12 mouse cellular contexts compared by ENCODE assay signal in genomic region chr11:101689701-101690113, GRCm38 (mm10). TPM values are rescaled to one million over a fixed set of nuclear protein-coding genes. Genes with fewer than 3 reads are reported as not detected.
DNase-seq lines count a peak whose midpoint lies in the region; ATAC-seq and TF ChIP-seq lines count a peak whose summit lies in the region.
"Had no signal": no experiment of that assay in that cellular context is flagged by ENCODE, and none has a peak within 500 bp of the region (broad histone marks: within the 10 kb centered on the region; RNA-seq: fewer than 3 reads in every experiment).

No protein-coding gene starts in this region.

- no peak overlapping the region for H3K9ac ChIP-seq in hindbrain, embryonic 11.5 days (ENCODE audit: low read depth, low read length)
- no peak overlapping the region for H3K9ac ChIP-seq in hindbrain, embryonic 16.5 days (ENCODE audit: low read depth, low read length)
- H3K9ac ChIP-seq in forebrain, embryonic 13.5 days = no peak overlapping the region
- H3K9ac ChIP-seq: embryonic facial prominence, embryonic 13.5 days; limb, embryonic 12.5 days had no signal

- no peak for TF ChIP-seq POLR2A in kidney, adult 2 months (IDR thresholded peaks at IDR 0.05; ENCODE audit: low read depth, low read length)

- no peaks in the 10 kb centered on the region for H3K36me3 ChIP-seq in hindbrain, embryonic 11.5 days (ENCODE audit: control insufficient read depth, insufficient read depth, low read length)
- no peaks in the 10 kb centered on the region for H3K36me3 ChIP-seq in hindbrain, embryonic 16.5 days (ENCODE audit: control insufficient read depth, insufficient read depth, low read length)
- no peaks in the 10 kb centered on the region for H3K36me3 ChIP-seq in forebrain, embryonic 13.5 days (ENCODE audit: poor library complexity, severe bottlenecking)
- no peaks in the 10 kb centered on the region for H3K36me3 ChIP-seq in kidney, adult 2 months (ENCODE audit: control insufficient read depth, insufficient read depth, low read length)
- H3K36me3 ChIP-seq: embryonic facial prominence, embryonic 13.5 days; limb, embryonic 12.5 days had no signal

- 66% methylated on average over 10 of the region's 10 CpGs for WGBS in hindbrain, embryonic 11.5 days
- WGBS in hindbrain, embryonic 16.5 days = 37% methylated on average over 10 of the region's 10 CpGs
- 23% methylated on average over 10 of the region's 10 CpGs for WGBS in forebrain, embryonic 13.5 days
- 70% methylated on average over 10 of the region's 10 CpGs for WGBS in kidney, adult 2 months

- H3K9me3 ChIP-seq in hindbrain, embryonic 11.5 days (ENCODE audit: control insufficient read depth, low read length) = no peaks in the 10 kb centered on the region
- H3K9me3 ChIP-seq in hindbrain, embryonic 16.5 days (ENCODE audit: control insufficient read depth, low read length) = no peaks in the 10 kb centered on the region
- no peaks in the 10 kb centered on the region for H3K9me3 ChIP-seq in forebrain, embryonic 13.5 days (replicated peaks)
- H3K9me3 ChIP-seq: embryonic facial prominence, embryonic 13.5 days; limb, embryonic 12.5 days had no signal

- no peak overlapping the region for H3K4me3 ChIP-seq in hindbrain, embryonic 11.5 days (ENCODE audit: low read depth, low read length)
- H3K4me3 ChIP-seq in hindbrain, embryonic 16.5 days (ENCODE audit: low read length) = no peak overlapping the region
- H3K4me3 ChIP-seq in forebrain, embryonic 13.5 days = no peak overlapping the region
- no peak overlapping the region for H3K4me3 ChIP-seq in layer of hippocampus, adult 2 months
- no peak overlapping the region for H3K4me3 ChIP-seq in kidney, adult 2 months (ENCODE audit: insufficient read depth, low read depth, low read length)
- H3K4me3 ChIP-seq: embryonic facial prominence, embryonic 13.5 days; limb, embryonic 12.5 days had no signal

- H3K27me3 ChIP-seq in hindbrain, embryonic 11.5 days (ENCODE audit: control insufficient read depth, insufficient read depth, low read length) = no peaks in the 10 kb centered on the region
- H3K27me3 ChIP-seq in hindbrain, embryonic 16.5 days (replicated peaks; ENCODE audit: control insufficient read depth, insufficient read depth, low read length) = no peaks in the 10 kb centered on the region
- H3K27me3 ChIP-seq in forebrain, embryonic 13.5 days = no peaks in the 10 kb centered on the region
- H3K27me3 ChIP-seq in kidney, adult 2 months (replicated peaks; ENCODE audit: control insufficient read depth, insufficient read depth, low read length) = no peaks in the 10 kb centered on the region
- H3K27me3 ChIP-seq: embryonic facial prominence, embryonic 13.5 days; limb, embryonic 12.5 days had no signal

- no peak overlapping the region for H3K4me2 ChIP-seq in hindbrain, embryonic 11.5 days (replicated peaks; ENCODE audit: low read depth, low read length)
- H3K4me2 ChIP-seq in hindbrain, embryonic 16.5 days (ENCODE audit: low read length) = no peak overlapping the region
- H3K4me2 ChIP-seq in forebrain, embryonic 13.5 days = peak overlapping the region; percentile 19; the same call in 1 of the 2 replicates
- H3K4me2 ChIP-seq: embryonic facial prominence, embryonic 13.5 days; limb, embryonic 12.5 days had no signal

- TF ChIP-seq CTCF in layer of hippocampus, adult 2 months (conservative IDR thresholded peaks at IDR 0.05) = peak; percentile 41
- no peak for TF ChIP-seq CTCF in kidney, adult 2 months (conservative IDR thresholded peaks at IDR 0.05; ENCODE audit: insufficient read depth, insufficient read length, low read depth, low read length)

- no peaks in the 10 kb centered on the region for H3K4me1 ChIP-seq in hindbrain, embryonic 11.5 days (replicated peaks; ENCODE audit: control insufficient read depth, insufficient read depth, low read length)
- H3K4me1 ChIP-seq in hindbrain, embryonic 16.5 days (ENCODE audit: control insufficient read depth, insufficient read depth, low read depth, low read length) = peaks cover 3% of the 10 kb centered on the region
- peaks cover 47% of the 10 kb centered on the region for H3K4me1 ChIP-seq in forebrain, embryonic 13.5 days
- H3K4me1 ChIP-seq in kidney, adult 2 months (ENCODE audit: control insufficient read depth, insufficient read depth, low read length) = no peaks in the 10 kb centered on the region

- ATAC-seq in hindbrain, embryonic 11.5 days (ENCODE audit: low FRiP score) = no peak
- ATAC-seq in hindbrain, embryonic 16.5 days = no peak; the same call in 1 of the 2 replicates
- peak; percentile 87 for ATAC-seq in forebrain, embryonic 13.5 days

- 0 out of 2 replicates have a peak overlapping the region, but pooled peaks have one; percentile 9 for H3K27ac ChIP-seq in hindbrain, embryonic 11.5 days (ENCODE audit: low read depth, low read length)
- H3K27ac ChIP-seq in hindbrain, embryonic 16.5 days (ENCODE audit: low read depth, low read length) = no peak overlapping the region
- peak overlapping the region; percentile 91 for H3K27ac ChIP-seq in forebrain, embryonic 13.5 days
- H3K27ac ChIP-seq in layer of hippocampus, adult 2 months = peak overlapping the region; percentile 15; the same call in 1 of the 2 replicates
- no peak overlapping the region for H3K27ac ChIP-seq in kidney, adult 2 months (ENCODE audit: insufficient read depth, low read depth, low read length)
- H3K27ac ChIP-seq: embryonic facial prominence, embryonic 13.5 days; limb, embryonic 12.5 days had no signal

- no peak for DNase-seq in hindbrain, embryonic 11.5 days (ENCODE audit: low spot score)
- peak; percentile 78 to 82 for DNase-seq in layer of hippocampus, adult 2 months (ENCODE audit: low spot score in 2 of 2)
- peak; percentile 65 to 81 for DNase-seq in right cerebral cortex, adult 2 months (ENCODE audit: low spot score in 2 of 2)
- DNase-seq in kidney, adult 18-20 months = no peak
- no peak for DNase-seq in adrenal gland, postnatal 4 days (ENCODE audit: low spot score in 2 of 2)
- DNase-seq in kidney, adult 2 months = no peak
- DNase-seq: cerebellum, adult 2 months; lung, postnatal 14 days had no signal

RNA-seq across cellular contexts. Expression of gene Arl4d, which starts 24.4 kb away (rescaled TPM):
- 14.1 and 14.2 TPM in 2 replicates for polyA plus RNA-seq in hindbrain, embryonic 11.5 days (2014; fragmentation: Nextera tagmentation; extraction: Ambion mirVana)
- polyA plus RNA-seq in hindbrain, embryonic 16.5 days (2015; fragmentation: Nextera tagmentation; extraction: Ambion mirVana) = 7.6 and 7.7 TPM in 2 replicates
- polyA plus RNA-seq in forebrain, embryonic 13.5 days (2015; fragmentation: Nextera tagmentation; extraction: Ambion mirVana) = 32.5 and 40.6 TPM in 2 replicates
- total RNA-seq in layer of hippocampus, adult 2 months (2021) = 10 to 100 TPM; 10.6 to 16.0 TPM
- total RNA-seq in adrenal gland, postnatal 4 days (2021) = 10 to 100 TPM in 1 of 2 experiments, 1 to 10 TPM in 1; 9.9 to 10.4 TPM
- 23.1 and 27.2 TPM in 2 replicates for polyA plus RNA-seq in kidney, adult 2 months (2012; rRNA removed)

RNA-seq across cellular contexts. Expression of gene Dhx8, which starts 43.0 kb away (rescaled TPM):
- 37.0 and 39.9 TPM in 2 replicates for polyA plus RNA-seq in hindbrain, embryonic 11.5 days (2014; fragmentation: Nextera tagmentation; extraction: Ambion mirVana)
- 25.6 and 28.5 TPM in 2 replicates for polyA plus RNA-seq in hindbrain, embryonic 16.5 days (2015; fragmentation: Nextera tagmentation; extraction: Ambion mirVana)
- 39.2 and 44.8 TPM in 2 replicates for polyA plus RNA-seq in forebrain, embryonic 13.5 days (2015; fragmentation: Nextera tagmentation; extraction: Ambion mirVana)
- total RNA-seq in layer of hippocampus, adult 2 months (2021) = 10 to 100 TPM; 33.2 to 38.4 TPM
- 10 to 100 TPM; 29.1 to 32.7 TPM for total RNA-seq in adrenal gland, postnatal 4 days (2021)
- polyA plus RNA-seq in kidney, adult 2 months (2012; rRNA removed) = 9.8 and 10.6 TPM in 2 replicates

Comparison
In these comparisons a context has a peak if more than half of its experiments do, and no peak if none do; other contexts are left out.
1. H3K27ac ChIP-seq: peak in hindbrain, embryonic 11.5 days (single experiment), forebrain, embryonic 13.5 days (single experiment) and layer of hippocampus, adult 2 months (single experiment); none in hindbrain, embryonic 16.5 days (single experiment) and kidney, adult 2 months (single experiment).
2. DNase-seq: peak in layer of hippocampus, adult 2 months (2 of 2) and right cerebral cortex, adult 2 months (2 of 2); none in hindbrain, embryonic 11.5 days (single experiment), kidney, adult 18-20 months (single experiment), adrenal gland, postnatal 4 days (0 of 2) and kidney, adult 2 months (single experiment).